Mouse (Mus musculus) heart, embryonic 13.5 days (tissue): ENCODE data around the gene Fstl4. TPM values are rescaled to one million over a fixed set of nuclear protein-coding genes. Genes with fewer than 3 reads are reported as not detected.
"Not testable (repeated sequence)": the region's sequence is repeated elsewhere in the genome, so short reads cannot be mapped to it uniquely, and the experiment has no call there.

ENCODE experiments used
- ATAC-seq: fragments of 200-750 bp; cut with Nextera tagmentation; 2 replicates; pipeline ENCODE4 v1.8.0; 2017; ENCODE audit warnings: moderate TSS enrichment; ENCODE audit not compliant: insufficient number of reproducible peaks, low FRiP score, low TSS enrichment; ENCODE audit errors: extremely low read depth
- H3K27ac ChIP-seq: fragments of 300-500 bp; sonication (generic); replicated peaks from 2 replicates; pipeline ENCODE4 v1.5.1; 2015; ENCODE audit warnings: moderate library complexity, mild to moderate bottlenecking, inconsistent platforms
- H3K27me3 ChIP-seq: fragments of 300-500 bp; sonication (generic); replicated peaks from 2 replicates; pipeline ENCODE4 v1.6.1; 2015; ENCODE audit warnings: mild to moderate bottlenecking, inconsistent platforms
- H3K36me3 ChIP-seq: fragments of 300-500 bp; sonication (generic); 2 replicates; pipeline ENCODE4 v1.6.1; 2015; ENCODE audit warnings: mild to moderate bottlenecking, inconsistent platforms
- H3K4me1 ChIP-seq: fragments of 300-500 bp; sonication (generic); 2 replicates; pipeline ENCODE4 v1.6.1; 2015; ENCODE audit warnings: inconsistent platforms
- H3K4me2 ChIP-seq: fragments of 300-500 bp; sonication (generic); 2 replicates; pipeline ENCODE4 v1.6.1; 2015; ENCODE audit warnings: inconsistent platforms, mild to moderate bottlenecking, moderate library complexity
- H3K4me3 ChIP-seq: fragments of 300-500 bp; sonication (generic); 2 replicates; pipeline ENCODE4 v1.5.1; 2015; ENCODE audit warnings: moderate library complexity, mild to moderate bottlenecking, inconsistent platforms
- H3K9ac ChIP-seq: fragments of 300-500 bp; sonication (generic); 2 replicates; pipeline ENCODE4 v1.6.1; 2015; ENCODE audit warnings: inconsistent platforms, mild to moderate bottlenecking, moderate library complexity
- H3K9me3 ChIP-seq: fragments of 300-500 bp; sonication (generic); 2 replicates; pipeline ENCODE4 v1.6.1; 2016; ENCODE audit warnings: inconsistent platforms
- WGBS: fragments of 180-500 bp; shearing (Covaris S2); methylation state at CpG from one replicate; pipeline ENCODE4 v1.1.7; 2015; ENCODE audit warnings: mixed read lengths; 5-methylcytosine and 5-hydroxymethylcytosine counted together
- polyA plus RNA-seq: library from polyadenylated mRNA; unstranded; fragments of >200 nt; fragmentation: Nextera tagmentation; extraction: Ambion mirVana; gene quantifications from 2 replicates; pipeline ENCODE4 v1.2.1, GENCODE M21; 2015

Fstl4 gene
- polyA plus RNA-seq, 1 experiment from 2014 or later = 9.7 TPM

DNA sequence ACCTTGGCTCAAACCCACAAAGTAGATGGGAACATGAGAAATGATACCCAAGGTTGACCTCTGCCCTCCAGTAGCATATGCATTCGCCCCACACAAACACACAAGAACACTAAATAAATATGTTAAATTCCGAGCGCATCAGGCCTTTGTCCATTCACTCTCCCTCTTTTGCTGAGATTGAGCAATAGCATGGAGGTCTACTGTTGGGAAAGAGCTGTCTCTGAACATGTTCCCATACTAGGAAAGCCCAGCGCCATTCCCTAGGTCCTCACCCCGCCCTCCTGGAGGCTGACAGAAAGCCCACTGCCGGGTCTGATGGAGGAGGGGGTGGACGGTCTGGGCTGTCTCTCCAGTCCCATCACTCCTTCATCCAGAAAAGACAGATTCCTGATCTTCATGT lies 419.6 kb downstream of the Fstl4 start:
- 90% methylated on average over 7 of the region's 7 CpGs for WGBS
- Histone ChIP-seq H3K4me1 (peaks cover 27% of the 10 kb centered on the region), H3K4me3 (no peak overlapping the region), H3K36me3 (no peaks in the 10 kb centered on the region), H3K27ac (no peak overlapping the region), H3K9ac (no peak overlapping the region), H3K27me3 (no peaks in the 10 kb centered on the region), H3K9me3 (no peaks in the 10 kb centered on the region), H3K4me2 (no peak overlapping the region)
- ATAC-seq = no peak

DNA sequence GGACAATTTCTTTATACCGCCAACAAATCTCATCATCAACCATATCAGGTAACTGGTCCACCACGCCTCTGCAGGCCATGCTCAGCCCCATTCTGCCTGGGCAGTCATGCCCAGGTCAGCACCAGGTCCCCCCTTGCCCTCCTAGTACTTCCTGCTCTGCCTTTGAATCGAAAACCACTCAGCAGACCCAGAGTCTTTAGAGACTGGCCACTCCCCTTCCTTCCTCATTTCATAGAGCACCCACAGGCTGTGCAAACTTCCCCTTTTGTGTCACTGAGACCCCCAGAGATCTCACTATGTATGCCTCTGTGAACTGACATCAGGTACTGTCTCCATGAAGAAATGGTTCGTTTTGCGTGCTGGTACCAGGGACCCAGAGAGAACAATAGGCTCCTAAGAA lies 420.3 kb downstream of the Fstl4 start:
- Histone ChIP-seq H3K9ac (no peak overlapping the region), H3K4me3 (no peak overlapping the region), H3K27me3 (no peaks in the 10 kb centered on the region), H3K9me3 (no peaks in the 10 kb centered on the region), H3K4me2 (no peak overlapping the region), H3K36me3 (no peaks in the 10 kb centered on the region), H3K4me1 (peaks cover 27% of the 10 kb centered on the region), H3K27ac (no peak overlapping the region)
- 72% methylated on average over 5 of the region's 5 CpGs for WGBS
- ATAC-seq = no peak

DNA sequence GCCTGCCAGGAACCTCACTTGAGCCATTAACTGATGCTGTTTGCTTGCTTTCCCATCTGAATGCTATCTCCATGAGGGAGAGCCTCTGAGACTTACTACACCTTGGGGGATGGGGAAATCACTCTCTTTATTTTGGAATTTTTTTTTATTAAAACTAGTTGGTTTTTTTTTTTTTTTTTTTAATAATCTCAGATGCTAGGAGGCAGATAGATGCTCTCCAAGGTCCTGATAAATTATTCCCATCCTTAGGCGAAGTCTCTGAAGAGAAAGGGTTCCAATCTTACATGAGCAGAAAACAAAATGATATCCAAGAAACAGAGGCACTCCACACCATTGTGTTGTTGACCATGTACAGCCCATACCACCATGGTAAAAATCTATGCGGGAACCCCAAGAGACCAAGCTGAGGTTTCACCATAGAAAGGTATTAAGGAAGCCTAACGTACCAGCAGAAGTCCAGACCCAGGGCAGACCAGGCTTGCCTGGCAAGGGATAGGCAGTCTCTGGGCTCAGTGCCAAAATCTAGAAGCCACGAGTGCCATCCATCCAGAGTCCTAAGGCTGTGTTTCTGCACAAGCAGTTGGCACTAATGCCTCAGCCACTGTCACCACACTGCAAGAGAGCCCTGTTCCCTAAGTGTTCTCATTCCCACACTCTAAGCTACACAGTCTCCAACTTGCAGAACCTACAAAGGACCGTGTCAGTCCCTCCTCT lies 423.1 kb downstream of the Fstl4 start:
- no peak for ATAC-seq
- Histone ChIP-seq H3K9me3 (no peaks in the 10 kb centered on the region), H3K9ac (no peak overlapping the region), H3K36me3 (no peaks in the 10 kb centered on the region), H3K4me2 (no peak overlapping the region), H3K4me1 (peaks cover 24% of the 10 kb centered on the region), H3K27me3 (no peaks in the 10 kb centered on the region), H3K27ac (no peak overlapping the region), H3K4me3 (no peak overlapping the region)
- 60% methylated on average over 5 of the region's 5 CpGs for WGBS

DNA sequence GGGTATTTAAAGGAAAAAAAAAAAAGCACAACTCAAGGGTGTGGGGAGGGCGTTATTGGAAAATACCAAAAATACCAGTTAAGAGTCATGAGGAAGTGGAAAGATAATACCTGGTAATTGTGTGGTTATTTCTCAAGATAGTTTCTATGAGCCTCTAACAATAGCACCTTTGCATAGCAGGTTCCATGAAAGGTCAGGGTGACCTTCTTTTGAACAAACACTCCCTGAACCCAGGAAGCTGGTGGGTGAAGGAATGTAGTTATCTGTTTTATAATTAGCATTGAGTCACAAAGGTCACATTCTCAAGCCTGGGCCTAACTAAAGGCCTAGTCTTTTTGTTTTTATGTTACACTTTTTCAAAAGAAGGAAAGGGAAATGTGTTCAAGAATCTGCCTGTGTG lies 432.1 kb downstream of the Fstl4 start:
- WGBS = 73% methylated on average over 1 of the region's 1 CpGs
- not testable (repeated sequence) for H3K4me1 ChIP-seq, ATAC-seq, H3K4me2 ChIP-seq, H3K27ac ChIP-seq, H3K9me3 ChIP-seq, H3K36me3 ChIP-seq, H3K9ac ChIP-seq, H3K4me3 ChIP-seq, H3K27me3 ChIP-seq

GRCm38 (mm10) chr11:53197111-53197510 lies 432.7 kb downstream of the Fstl4 start:
- H3K27me3 ChIP-seq = no peaks in the 10 kb centered on the region
- no peak overlapping the region for H3K9ac ChIP-seq
- H3K9me3 ChIP-seq = peaks cover 4% of the 10 kb centered on the region; the same call in 1 of the 2 replicates
- no peak overlapping the region for H3K4me3 ChIP-seq
- no peak overlapping the region for H3K4me2 ChIP-seq
- H3K4me1 ChIP-seq = no peaks in the 10 kb centered on the region
- no peak for ATAC-seq
- 80% methylated on average over 2 of the region's 2 CpGs for WGBS
- H3K36me3 ChIP-seq = no peaks in the 10 kb centered on the region
- no peak overlapping the region for H3K27ac ChIP-seq

DNA sequence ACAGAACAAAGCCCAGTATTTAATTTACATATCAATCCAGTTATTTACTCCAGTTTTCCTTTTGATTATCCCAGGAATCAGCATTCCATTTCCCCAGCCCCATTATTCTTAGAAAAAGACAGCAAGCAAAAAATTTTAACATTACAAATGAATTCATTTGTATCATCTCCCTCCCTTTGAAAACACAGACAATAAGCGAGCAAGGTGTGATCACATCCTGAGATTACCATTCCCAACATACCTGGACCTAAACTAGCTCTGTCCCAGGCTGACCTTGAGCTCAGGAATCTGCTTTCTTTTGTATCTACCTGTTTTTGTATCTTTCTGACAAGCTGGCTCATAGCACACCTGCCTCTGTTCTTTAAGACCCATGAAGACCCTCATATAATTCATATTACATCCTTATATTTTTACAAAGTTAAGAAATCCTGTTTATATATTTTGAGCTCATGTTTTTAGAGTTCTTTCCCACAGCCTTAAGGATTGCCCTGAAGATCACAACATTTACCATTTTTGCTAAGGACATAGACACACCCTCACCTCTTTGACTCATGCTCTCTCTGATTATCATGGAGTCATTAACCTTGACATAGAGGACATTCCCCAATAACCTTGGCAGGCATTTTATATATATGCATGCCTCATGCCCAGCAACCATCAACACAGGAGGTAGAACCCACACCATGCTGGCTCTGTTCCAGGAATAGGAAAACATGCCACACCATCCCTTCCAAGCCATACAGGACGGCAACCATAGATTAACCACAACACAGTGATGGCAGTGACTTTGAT lies 438.2 kb downstream of the Fstl4 start:
- no peak overlapping the region for H3K4me3 ChIP-seq
- no peaks in the 10 kb centered on the region for H3K36me3 ChIP-seq
- no peaks in the 10 kb centered on the region for H3K27me3 ChIP-seq
- no peak for ATAC-seq
- H3K27ac ChIP-seq = no peak overlapping the region
- no peaks in the 10 kb centered on the region for H3K4me1 ChIP-seq
- H3K9me3 ChIP-seq = no peaks in the 10 kb centered on the region; the same call in 1 of the 2 replicates
- no peak overlapping the region for H3K9ac ChIP-seq
- WGBS = 67% methylated on average over 2 of the region's 2 CpGs
- no peak overlapping the region for H3K4me2 ChIP-seq

DNA sequence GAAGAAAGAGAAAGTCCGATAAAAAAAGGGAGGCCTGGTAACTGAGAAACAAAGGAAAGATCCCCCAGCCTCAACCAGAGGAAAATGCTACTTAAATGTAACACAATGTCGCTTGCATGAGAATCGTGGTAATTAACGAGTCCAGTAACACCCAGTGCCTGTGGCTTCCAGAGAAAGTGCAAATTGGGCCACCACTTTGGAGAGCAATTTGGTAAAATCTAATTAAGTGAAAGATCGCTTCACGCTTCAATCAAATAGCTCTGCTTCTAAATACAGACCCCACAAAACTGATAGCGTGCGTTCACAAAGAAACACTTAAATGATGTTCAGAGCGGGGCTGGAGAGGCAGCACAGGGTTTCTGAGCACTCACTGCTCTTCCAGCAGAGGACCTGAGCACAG lies 446.4 kb downstream of the Fstl4 start:
- no peaks in the 10 kb centered on the region for H3K27me3 ChIP-seq
- no peaks in the 10 kb centered on the region for H3K4me1 ChIP-seq
- WGBS = 70% methylated on average over 9 of the region's 9 CpGs
- H3K9ac ChIP-seq = no peak overlapping the region
- no peak overlapping the region for H3K4me2 ChIP-seq
- H3K36me3 ChIP-seq = no peaks in the 10 kb centered on the region
- no peak overlapping the region for H3K4me3 ChIP-seq
- ATAC-seq = no peak
- no peaks in the 10 kb centered on the region for H3K9me3 ChIP-seq
- H3K27ac ChIP-seq = no peak overlapping the region

GRCm38 (mm10) chr11:53229011-53229410 lies 464.6 kb downstream of the Fstl4 start:
- no peak for ATAC-seq
- no peak overlapping the region for H3K4me3 ChIP-seq
- H3K36me3 ChIP-seq = no peaks in the 10 kb centered on the region
- H3K4me1 ChIP-seq = peaks cover 10% of the 10 kb centered on the region
- no peaks in the 10 kb centered on the region for H3K9me3 ChIP-seq
- H3K4me2 ChIP-seq = no peak overlapping the region
- H3K27me3 ChIP-seq = no peaks in the 10 kb centered on the region
- 87% methylated on average over 3 of the region's 3 CpGs for WGBS
- H3K27ac ChIP-seq = no peak overlapping the region
- H3K9ac ChIP-seq = no peak overlapping the region

GRCm38 (mm10) chr11:53231836-53232235 lies 467.4 kb downstream of the Fstl4 start:
- WGBS = 80% methylated on average over 5 of the region's 5 CpGs
- Histone ChIP-seq H3K27me3 (no peaks in the 10 kb centered on the region), H3K9me3 (no peaks in the 10 kb centered on the region), H3K27ac (no peak overlapping the region), H3K4me3 (no peak overlapping the region), H3K4me1 (peaks cover 10% of the 10 kb centered on the region), H3K9ac (no peak overlapping the region), H3K36me3 (no peaks in the 10 kb centered on the region), H3K4me2 (no peak overlapping the region)
- no peak for ATAC-seq

GRCm38 (mm10) chr11:53233590-53233989 lies 469.2 kb downstream of the Fstl4 start:
- Histone ChIP-seq H3K4me2 (no peak overlapping the region), H3K9ac (no peak overlapping the region), H3K9me3 (no peaks in the 10 kb centered on the region; the same call in 1 of the 2 replicates), H3K27me3 (no peaks in the 10 kb centered on the region), H3K4me3 (no peak overlapping the region), H3K27ac (no peak overlapping the region), H3K36me3 (no peaks in the 10 kb centered on the region), H3K4me1 (peaks cover 10% of the 10 kb centered on the region)
- 29% methylated on average over 9 of the region's 9 CpGs for WGBS
- no peak; the same call in 1 of the 2 replicates for ATAC-seq
